Mouse (Mus musculus): ENCODE data around the gene Larp4b.

GRCm38 (mm10) chr13:9159282-9159681, 65.6 kb downstream of the Larp4b start:
- no peak for TF ChIP-seq GATA1 (IDR thresholded peaks at IDR 0.05; ENCODE audit: borderline replicate concordance, low read length)
- no peak for TF ChIP-seq FLI1 (IDR thresholded peaks at IDR 0.05; ENCODE audit: low read length)
